Mouse (Mus musculus) gonadal fat pad, adult 2 months (tissue): ENCODE measurements around the gene Ptpn12. TPM values are rescaled to one million over a fixed set of nuclear protein-coding genes. Genes with fewer than 3 reads are reported as not detected.
A peak's percentile ranks its signal among the peaks of the same experiment; 100 is the strongest.
"Not testable (repeated sequence)": the region's sequence is repeated elsewhere in the genome, so short reads cannot be mapped to it uniquely, and the experiment has no call there.

ENCODE experiments used
- DNase-seq: peaks from one replicate; pipeline ENCODE4 v3.0.0-alpha.2; 2012; ENCODE audit warnings: low read depth
- polyA plus RNA-seq: library from polyadenylated mRNA; depleted of rRNA; stranded (reverse); fragments of >200 nt; gene quantifications from 2 replicates; pipeline ENCODE4 v1.2.3, GENCODE M21; 2012; rRNA removed

Gene Ptpn12
- polyA plus RNA-seq, 1 experiment = 39.7 TPM

DNA sequence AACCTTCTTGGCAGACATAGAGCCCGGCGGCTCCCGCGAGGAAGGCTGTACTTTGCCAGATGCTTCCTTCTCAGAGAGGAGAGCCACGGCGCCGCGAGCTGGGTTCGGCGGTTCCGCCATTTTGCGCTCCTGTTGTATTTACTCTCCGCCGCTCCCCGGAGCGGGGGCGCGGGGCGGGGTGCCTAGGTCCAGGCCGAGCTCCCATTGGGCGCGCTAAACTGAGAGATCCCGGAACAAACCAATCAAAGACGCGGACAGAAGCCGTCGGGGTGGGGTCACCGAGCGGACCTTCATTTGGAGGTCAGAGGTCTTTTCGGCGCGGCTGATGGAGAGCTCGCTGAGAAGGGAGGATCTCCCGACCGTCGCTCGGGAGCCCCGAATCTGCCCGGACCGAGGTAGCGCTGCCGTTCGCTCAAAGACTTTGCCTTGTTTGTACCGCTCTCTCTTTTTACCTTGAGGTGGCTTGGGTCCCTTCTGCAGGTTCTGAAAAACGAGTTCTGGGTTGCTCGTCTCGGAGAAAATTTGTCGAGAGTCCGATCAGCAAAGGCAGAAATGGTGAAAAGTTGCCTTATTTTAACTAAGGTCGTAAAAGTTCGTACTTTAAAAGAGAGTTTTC, 103.9 kb downstream of the Ptpn12 start:
- peak; percentile 55 for DNase-seq

DNA sequence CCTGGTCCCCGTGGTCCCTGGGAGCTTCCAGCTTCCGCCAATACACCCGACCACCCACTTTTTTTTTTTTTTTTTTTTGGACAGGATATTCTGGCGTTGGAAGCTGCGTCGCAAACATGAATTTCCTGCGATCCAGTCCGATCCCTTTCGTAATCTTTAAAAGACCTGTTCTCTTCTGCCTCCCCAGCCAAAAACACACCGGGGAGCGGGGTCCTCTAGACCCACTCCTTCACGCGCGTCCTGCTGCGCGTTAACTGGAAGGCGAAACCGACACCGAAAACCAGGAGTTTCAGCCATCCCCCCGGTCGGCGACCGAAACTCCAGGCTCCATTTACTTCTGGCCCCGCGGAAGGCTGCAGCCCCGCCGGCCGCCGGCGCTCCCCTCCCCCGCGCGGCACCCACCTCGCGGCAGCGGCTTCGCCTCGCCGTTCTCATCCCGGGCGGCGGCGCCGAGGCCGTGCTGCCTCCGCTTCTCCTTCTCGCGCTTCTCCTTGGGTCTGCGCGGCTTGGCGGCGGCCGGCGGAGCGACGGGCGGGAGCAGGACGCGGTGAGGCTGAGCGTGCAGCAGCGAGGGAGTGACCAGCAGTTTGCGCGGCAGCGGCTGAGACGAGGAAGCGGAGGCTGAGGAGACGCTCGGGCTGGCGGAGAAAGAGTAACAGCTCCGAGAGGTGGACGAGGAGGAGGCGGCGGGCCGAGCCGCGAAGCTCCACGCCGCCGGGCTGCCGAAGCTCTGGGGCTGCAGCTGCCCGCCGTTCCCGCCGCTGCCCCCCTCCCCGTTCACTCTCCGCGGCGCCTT, 104.7 kb downstream of the Ptpn12 start:
- no peak for DNase-seq

DNA sequence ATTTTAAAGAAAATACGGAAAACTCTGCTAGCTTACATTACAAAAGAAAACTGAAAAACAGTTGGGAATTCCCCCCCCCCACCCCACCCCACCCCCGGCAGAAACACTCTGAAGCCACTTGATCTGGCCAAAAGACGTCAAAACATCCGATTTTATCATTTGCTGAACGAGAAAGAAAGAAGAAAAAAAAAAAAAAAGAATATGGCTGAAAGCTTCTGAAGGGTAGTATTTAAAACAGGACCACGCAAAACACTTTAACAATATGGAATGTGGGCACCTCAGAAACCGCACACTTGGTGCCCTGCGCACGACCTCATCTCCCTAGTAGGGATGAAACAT, 105.2 kb downstream of the Ptpn12 start:
- DNase-seq = no peak

DNA sequence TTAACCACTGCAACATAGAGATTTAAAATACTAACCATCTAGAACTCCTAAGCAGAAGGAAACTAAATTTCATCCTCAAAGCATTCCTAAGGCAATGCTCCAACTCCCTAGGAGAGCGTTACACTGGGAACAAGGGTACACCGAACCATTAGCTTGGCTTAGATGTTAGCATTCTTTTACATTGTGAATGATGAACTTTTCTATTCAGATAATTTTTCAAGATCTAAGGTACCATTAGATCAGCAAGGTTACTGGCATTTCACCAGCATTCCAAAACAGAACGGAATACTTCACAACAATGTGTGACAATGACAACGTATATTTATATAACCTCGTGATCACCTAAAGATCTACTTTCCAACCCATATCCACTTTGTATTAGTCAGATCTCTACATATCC, 105.6 kb downstream of the Ptpn12 start:
- no peak for DNase-seq

DNA sequence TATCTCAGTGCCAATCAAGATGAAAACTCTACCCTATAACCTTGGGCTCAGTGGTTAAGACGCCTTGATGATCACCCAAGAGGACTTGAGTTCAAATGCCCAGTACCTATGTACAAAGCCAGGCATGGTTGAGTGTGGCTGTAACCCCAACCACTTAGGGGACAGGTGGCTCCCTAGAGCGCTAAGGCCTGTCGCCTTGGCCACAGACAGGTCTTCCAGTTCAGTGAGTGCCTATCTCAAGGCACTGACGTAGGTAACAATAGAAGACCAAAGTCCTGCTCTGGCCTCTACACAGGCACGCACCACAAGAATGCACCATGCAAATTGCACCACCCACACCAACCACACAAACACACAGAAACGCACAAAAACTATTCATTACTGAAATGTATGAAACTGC, 108.8 kb downstream of the Ptpn12 start:
- no peak for DNase-seq

DNA sequence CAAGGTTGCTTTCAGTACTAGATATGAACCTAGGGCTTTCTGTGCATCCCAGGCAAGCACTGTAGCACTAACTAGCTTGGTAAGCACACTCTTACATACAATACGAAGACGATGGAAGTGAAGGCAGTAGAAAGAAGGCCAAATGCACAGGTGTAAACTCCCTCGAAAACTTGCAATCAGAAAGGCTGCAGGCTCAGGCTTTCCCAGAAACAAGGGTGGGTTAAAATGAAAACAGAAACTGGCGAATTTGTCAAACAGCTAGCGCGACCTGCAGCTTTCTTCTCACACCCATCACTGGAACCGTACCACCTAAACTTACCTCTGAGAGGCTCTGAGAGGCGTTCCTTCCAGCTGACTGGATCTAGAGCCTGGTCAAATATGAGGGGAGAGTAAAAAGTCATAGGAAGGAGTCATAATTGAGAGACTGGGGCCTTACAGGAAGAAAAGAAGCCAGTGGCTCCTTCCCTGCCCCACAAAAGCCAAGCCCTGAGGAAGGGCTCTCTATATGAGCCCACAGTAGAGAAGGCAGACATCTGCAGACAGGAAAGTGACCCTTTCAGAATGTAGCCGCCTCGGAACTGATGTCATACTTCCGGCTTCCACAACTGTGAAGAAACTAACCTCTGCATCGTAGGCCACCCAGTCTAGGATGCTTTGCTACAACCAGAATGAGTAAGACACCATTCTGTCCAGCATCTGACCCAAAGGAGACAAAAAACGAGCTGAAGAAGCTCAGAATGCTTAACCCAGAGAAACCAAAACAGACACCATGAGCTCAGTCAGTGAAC, 110.6 kb downstream of the Ptpn12 start:
- DNase-seq = no peak

DNA sequence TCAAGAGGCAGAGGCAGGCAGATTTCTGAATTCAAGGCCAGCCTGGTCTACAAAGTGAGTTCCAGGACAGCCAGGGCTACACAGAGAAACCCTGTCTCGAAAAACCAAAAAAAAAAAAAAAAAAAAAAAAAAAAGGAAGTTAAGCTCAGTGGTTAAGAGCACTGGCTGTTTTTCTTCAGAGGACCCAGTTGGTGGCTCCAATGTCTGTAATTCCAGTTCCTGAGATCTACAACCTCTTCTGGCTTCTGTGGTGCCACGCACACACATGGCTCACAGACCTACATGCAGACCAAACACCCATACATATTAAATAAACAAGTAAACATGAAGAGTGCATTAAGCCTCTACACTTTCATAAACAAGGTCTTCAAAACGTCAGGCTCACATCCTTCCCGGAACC, 111.9 kb downstream of the Ptpn12 start:
- DNase-seq = not testable (repeated sequence)

DNA sequence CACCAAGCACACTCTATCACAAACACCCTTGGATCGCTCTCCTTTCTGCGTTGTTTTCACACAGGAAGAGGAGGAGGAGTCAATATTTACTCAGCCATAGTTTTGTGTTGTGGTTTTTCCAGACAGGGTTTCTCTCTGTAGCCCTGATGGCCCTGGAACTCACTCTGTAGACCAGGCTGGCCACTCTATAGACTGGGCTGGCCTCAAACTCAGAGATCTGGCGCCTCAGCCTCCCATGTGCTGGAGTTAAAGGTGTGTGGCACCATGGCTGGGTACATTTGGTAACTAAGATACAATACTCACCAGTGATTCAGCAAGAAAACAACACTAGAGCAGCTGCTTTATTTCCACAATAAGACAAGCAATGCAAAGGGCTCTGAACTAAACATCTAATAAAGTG, 113.2 kb downstream of the Ptpn12 start:
- DNase-seq = no peak

DNA sequence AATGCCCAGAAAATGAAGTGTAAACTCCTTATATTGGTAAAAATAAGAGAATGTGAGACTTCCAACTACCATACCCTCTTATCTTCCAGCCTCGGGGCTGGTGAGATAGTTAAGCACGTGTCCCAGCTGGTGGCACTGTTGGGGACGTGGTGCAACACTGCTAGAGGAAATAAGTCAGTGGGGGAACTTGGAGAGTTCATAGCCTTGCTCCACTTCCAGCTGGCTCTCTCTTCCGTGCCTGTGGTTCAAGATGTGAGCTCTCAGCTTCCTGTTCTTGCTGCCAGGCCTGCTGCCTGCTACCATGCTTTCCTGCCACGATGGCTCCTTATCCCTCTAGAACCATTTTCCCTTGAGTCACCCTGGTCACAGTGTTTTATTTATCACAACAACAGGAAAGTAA, 114.5 kb downstream of the Ptpn12 start:
- no peak for DNase-seq

DNA sequence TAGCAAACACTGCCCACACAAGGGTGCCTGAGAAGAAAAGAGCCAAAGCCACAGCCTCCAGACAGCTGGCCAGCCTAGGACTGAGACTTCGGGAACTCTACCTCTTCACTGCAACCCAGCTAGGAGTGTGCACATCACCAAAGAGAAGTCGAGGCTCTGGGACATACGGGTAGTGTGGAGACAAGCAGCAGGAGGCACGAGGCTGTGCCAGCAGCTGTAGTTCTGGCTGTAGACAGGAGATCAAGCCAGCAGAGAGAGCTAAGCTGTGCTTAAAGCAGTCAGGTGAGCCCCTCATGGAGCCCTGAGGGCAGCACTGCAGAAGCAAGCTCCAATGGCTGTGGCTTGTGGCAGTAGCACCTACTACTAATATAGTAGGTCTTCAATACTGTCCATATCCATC, 115.0 kb downstream of the Ptpn12 start:
- no peak for DNase-seq

DNA sequence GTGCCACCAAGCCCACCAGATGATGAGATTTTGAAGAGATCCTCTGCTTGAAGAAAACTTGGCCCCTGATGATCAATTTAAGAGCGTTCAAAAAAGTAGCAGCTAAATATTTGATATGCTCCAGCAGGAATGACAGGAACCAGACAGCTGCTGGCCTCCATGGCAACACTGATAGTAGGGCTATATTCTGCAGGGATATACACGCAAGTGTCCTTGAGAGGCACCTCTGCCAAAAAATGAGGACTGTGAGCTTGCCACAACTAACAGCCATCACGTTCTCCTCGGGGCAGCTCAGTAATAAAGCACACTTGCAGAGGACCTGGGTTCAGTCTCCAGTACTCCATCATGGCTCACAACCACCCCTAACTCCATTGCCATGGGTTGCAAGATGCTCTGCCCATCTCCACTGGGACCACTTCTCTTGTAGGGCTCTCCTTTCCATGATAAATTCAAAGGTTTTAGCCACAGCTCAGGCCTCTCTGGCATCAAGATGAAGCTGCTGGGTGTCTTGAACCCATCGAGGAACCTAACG, 115.6 kb downstream of the Ptpn12 start:
- no peak for DNase-seq

DNA sequence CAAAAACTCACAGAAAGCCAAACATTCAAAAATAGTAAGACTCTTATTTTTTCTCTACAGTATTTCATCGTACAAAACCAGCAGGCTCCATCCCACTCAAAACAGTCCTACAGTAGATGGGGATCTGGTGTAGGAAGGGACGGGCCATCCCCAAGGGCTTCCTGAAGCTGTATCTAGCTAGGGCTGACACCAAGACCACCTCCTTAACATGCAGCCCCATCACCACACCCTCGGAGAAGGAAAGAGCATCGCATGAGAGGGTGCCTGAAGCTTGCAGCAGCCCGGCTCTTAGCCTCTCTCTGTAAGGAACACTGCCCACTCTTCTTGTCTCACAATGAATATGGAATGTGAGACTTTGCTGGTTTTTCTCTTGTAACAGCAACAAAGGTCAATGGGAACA, 117.2 kb downstream of the Ptpn12 start:
- no peak for DNase-seq

Other genes with a start within 250 kb of the Ptpn12 start
- 2.6 and 2.7 TPM in 2 replicates for gene Phtf2, start 173.8 kb downstream of the Ptpn12 start, polyA plus RNA-seq
- 12.3 and 13.6 TPM in 2 replicates for gene Tmem60, start 173.7 kb downstream of the Ptpn12 start, polyA plus RNA-seq
- 4.0 and 4.4 TPM in 2 replicates for gene Rsbn1l, start 99.5 kb downstream of the Ptpn12 start, polyA plus RNA-seq
- gene Gsap, start 130.3 kb upstream of the Ptpn12 start, polyA plus RNA-seq = 1.9 and 2.7 TPM in 2 replicates